Mouse (Mus musculus): ENCODE results near the gene Hspb3. TPM values are rescaled to one million over a fixed set of nuclear protein-coding genes. Genes with fewer than 3 reads are reported as not detected.

The Hspb3 gene
- polyA plus RNA-seq, 1 experiment from 2014 or later, result not detected

GRCm38 (mm10) chr13:113615546-113615941, 47.9 kb downstream of the Hspb3 start:
- peaks cover 69% of the 10 kb centered on the region for H3K4me1 ChIP-seq
- no peak for ATAC-seq (ENCODE audit: low FRiP score, low read depth)
- peak overlapping the region; percentile 88 for H3K9ac ChIP-seq (replicated peaks)
- 0 out of 2 replicates have a peak, but pooled peaks cover 4% of the 10 kb centered on the region for H3K27me3 ChIP-seq
- H3K4me2 ChIP-seq (replicated peaks), result peak overlapping the region; percentile 91
- H3K9me3 ChIP-seq, result no peaks in the 10 kb centered on the region
- H3K36me3 ChIP-seq, result no peaks in the 10 kb centered on the region
- no peak overlapping the region for H3K27ac ChIP-seq (replicated peaks)
- WGBS, result 1% methylated on average over 10 of the region's 10 CpGs
- H3K4me3 ChIP-seq, result peak overlapping the region; percentile 71

GRCm38 (mm10) chr13:113614635-113615545, 48.6 kb downstream of the Hspb3 start:
- H3K4me1 ChIP-seq, result peaks cover 70% of the 10 kb centered on the region

GRCm38 (mm10) chr13:113613882-113614281, 49.6 kb downstream of the Hspb3 start:
- 30% methylated on average over 10 of the region's 10 CpGs for WGBS
- Histone ChIP-seq H3K4me1 (peaks cover 70% of the 10 kb centered on the region), H3K4me3 (0 out of 2 replicates have a peak overlapping the region, but pooled peaks have one; percentile 12), H3K27ac (replicated peaks) (no peak overlapping the region), H3K27me3 (0 out of 2 replicates have a peak, but pooled peaks cover 4% of the 10 kb centered on the region), H3K4me2 (replicated peaks) (peak overlapping the region; percentile 91), H3K9ac (replicated peaks) (no peak overlapping the region), H3K36me3 (no peaks in the 10 kb centered on the region), H3K9me3 (no peaks in the 10 kb centered on the region)
- no peak for ATAC-seq (ENCODE audit: low FRiP score, low read depth)

More at GRCm38 (mm10) chr13:113614635-113615545, 48.6 kb downstream of the Hspb3 start:
- ATAC-seq (ENCODE audit: low FRiP score, low read depth), result no peak
- no peak overlapping the region for H3K27ac ChIP-seq (replicated peaks)
- no peaks in the 10 kb centered on the region for H3K9me3 ChIP-seq
- WGBS, result 14% methylated on average over 24 of the region's 24 CpGs
- peak overlapping the region; percentile 91 for H3K4me2 ChIP-seq (replicated peaks)
- peak overlapping the region; percentile 88 for H3K9ac ChIP-seq (replicated peaks)
- peak overlapping the region; percentile 71 for H3K4me3 ChIP-seq
- H3K36me3 ChIP-seq, result no peaks in the 10 kb centered on the region
- H3K27me3 ChIP-seq, result 0 out of 2 replicates have a peak, but pooled peaks cover 4% of the 10 kb centered on the region

GRCm38 (mm10) chr13:113613341-113613740, 50.1 kb downstream of the Hspb3 start:
- H3K9me3 ChIP-seq, result no peaks in the 10 kb centered on the region
- H3K27me3 ChIP-seq, result 0 out of 2 replicates have a peak, but pooled peaks cover 4% of the 10 kb centered on the region
- 32% methylated on average over 12 of the region's 12 CpGs for WGBS
- H3K4me2 ChIP-seq (replicated peaks), result peak overlapping the region; percentile 91
- H3K4me3 ChIP-seq, result no peak overlapping the region
- H3K27ac ChIP-seq (replicated peaks), result 0 out of 2 replicates have a peak overlapping the region, but pooled peaks have one; percentile 15
- H3K9ac ChIP-seq (replicated peaks), result no peak overlapping the region
- H3K36me3 ChIP-seq, result no peaks in the 10 kb centered on the region
- ATAC-seq (ENCODE audit: low FRiP score, low read depth), result no peak
- H3K4me1 ChIP-seq, result peaks cover 70% of the 10 kb centered on the region

Other genes with a start within 250 kb of the Hspb3 start
- gene Snx18, start 45.1 kb downstream of the Hspb3 start, polyA plus RNA-seq (2016; fragmentation: Nextera tagmentation; extraction: Ambion mirVana), result 20.8 and 21.8 TPM in 2 replicates
- gene Arl15, start 130.8 kb upstream of the Hspb3 start, polyA plus RNA-seq (2016; fragmentation: Nextera tagmentation; extraction: Ambion mirVana), result 13.2 and 14.4 TPM in 2 replicates

Measured in midbrain, embryonic 12.5 days (tissue).